Mouse (Mus musculus) 3134 (cell line): ENCODE measurements at regions not wholly inside any gene's neighbourhood (a gene's known extent, or its start where the extent isn't known, plus 50 kb on each side); places are given as distances from the start of the nearest gene placed in this dataset.

Experiments used
- DNase-seq: peaks from one replicate; pipeline ENCODE4 v3.0.0-alpha.2; 2011; ENCODE audit warnings: low spot score; ENCODE audit not compliant: insufficient read length; ENCODE audit errors: extremely low read depth

DNA sequence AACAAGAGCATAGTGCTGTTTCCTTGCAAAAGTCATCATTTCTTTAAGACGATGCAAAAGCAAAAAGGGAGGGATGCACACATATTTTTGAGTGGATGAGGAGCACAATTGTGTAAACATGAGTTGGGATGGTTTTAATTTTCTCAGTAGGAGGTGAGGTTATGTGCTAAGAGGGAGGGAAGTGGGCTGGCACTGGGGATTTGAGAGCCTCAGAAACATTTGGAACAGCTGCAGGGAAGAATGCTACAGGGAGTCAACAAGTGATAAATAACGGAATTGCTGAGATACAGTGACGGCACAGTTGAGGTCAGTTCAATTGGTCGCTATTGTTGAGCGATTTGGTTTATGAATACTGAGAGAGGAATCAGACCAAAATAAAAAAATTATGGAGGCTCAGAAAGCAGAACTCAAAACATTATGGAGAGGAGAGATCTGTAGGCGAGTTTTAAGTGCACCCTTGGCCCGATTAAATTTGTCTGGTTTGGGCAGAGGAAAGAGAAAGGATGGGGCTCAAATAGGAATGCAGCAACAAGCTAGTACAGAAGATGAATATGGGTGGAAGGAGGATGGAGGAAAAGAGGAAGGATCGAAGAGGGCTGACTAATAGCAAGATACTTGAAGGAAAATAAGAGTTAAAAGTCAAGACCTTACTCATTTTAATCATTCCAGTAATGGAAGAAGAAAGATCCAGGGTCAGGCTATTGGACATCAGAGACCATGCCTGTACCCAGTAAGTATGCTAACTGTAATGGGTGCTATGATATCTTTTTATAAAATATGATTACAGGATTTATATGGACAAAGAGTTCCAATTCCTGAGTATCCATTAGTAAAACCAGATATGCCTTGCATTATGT lies 259.0 kb downstream of the Trim52 start:
- DNase-seq, result no peak

DNA sequence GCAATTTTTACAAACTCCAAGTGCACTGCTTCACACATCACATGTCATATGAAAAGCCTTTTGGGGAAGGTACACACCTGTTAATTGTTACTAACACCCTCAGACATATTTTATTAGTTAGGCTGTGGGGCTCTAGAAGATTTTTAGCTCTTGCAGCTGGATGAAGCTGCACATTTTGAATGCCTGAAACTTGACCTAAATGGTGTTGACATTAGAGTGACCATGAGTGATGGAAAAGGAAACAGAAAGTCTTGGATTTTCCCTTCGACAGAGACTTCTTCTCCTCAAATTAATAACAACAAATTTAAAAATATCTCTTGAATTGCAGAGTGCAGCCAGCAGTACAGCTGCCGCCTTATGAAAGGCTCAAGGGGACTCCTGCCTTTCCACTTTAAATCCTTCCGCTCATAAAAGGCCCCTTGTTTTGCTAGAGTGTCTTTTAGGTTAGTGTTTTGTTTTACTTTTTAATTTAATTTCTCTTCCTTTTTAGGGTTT lies 259.7 kb downstream of the Trim52 start:
- no peak for DNase-seq

DNA sequence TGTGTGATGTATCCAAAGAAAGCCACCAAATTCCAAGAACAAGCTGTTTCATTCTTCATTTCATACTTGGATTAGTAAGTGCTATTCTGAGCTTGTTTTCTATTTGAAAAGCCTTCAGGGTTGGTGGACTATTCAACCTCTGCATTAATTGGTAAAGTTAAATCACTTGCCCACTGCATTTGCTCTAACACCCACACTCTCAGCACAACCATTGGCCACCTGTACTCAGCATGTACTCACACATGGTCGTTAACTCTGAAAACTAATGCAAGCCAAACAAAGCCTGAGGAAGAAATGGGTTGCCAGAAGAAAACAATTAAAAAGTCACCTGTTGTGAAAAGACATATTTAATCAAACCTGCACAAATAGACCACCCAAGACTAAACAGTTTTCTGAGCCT lies 267.5 kb downstream of the Trim52 start:
- no peak for DNase-seq

DNA sequence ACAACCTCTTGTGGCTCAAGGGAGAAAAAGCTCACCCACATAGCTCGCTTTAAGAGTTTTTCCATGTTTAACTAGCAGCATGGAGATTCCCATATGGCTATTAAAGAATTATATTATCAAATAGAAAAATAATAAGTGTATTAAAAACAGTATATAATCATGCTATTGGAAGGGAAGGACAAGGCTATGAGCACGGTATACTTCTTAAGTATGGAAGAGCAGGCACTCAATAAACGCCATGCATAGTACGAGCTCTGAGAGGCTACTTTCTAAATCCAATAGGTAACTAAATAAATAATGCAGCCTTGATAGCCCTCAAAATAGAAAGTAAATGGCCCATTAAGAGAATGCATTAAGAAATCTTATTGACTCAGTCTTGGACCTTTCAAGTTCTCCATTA lies 273.6 kb downstream of the Trim52 start:
- DNase-seq, result no peak

DNA sequence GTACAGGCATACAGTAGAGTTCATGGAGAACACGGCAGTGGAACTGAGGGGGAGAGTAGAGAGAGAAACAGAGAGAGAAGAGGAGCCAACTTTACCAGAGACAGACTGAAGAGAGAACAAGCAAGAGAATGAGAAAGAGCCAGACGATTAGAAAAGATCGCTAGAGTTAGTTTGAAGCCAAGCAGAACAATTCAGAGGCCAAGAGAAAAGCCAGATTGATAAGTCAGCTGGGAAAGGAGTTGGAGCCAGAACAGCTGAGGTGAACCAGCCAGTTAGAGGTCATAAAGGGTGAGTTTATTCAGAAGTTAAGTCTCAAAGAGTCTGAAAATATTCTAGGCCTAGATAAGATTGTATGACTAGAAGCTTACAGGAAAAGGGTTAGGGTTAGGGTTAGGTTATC lies 281.7 kb downstream of the Trim52 start:
- DNase-seq, result no peak

DNA sequence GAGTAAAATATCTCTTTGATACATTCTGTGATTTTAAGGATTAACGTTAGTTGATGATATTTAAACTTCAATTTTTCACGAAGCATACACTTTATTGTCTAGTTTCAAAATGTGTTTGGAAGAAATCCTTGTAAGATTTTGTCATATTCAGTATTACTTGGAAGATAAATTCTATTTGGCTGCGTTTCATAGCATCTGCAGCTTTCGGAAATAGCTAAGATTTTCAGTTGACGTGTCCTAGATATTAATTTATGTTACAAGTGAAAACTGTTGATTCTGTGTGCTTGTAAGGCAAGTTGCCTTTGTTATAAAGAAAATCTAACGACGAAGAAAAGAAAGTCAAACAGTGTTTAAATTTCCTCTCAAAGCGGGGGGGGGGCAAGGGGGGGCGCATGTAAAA lies 284.5 kb downstream of the Trim52 start:
- no peak for DNase-seq

DNA sequence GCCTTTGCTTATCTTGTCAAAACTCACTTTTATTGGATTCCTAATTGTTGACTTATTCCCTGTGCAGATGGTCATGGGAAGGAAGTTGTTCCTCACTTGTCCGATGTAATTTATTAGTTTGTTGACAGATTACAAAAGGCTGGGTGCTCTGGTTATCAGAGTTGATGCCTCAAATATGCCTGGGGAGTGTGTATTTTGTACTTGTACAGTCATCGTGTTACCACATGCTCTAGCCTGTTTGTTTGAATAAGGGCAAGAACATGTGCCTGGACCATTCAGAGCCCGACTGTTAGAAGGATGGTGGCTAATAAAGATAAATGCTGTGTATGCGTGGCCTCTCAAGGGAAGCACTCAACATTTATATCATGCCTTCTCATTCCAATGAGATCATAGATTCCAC lies 288.0 kb downstream of the Trim52 start:
- DNase-seq, result no peak

DNA sequence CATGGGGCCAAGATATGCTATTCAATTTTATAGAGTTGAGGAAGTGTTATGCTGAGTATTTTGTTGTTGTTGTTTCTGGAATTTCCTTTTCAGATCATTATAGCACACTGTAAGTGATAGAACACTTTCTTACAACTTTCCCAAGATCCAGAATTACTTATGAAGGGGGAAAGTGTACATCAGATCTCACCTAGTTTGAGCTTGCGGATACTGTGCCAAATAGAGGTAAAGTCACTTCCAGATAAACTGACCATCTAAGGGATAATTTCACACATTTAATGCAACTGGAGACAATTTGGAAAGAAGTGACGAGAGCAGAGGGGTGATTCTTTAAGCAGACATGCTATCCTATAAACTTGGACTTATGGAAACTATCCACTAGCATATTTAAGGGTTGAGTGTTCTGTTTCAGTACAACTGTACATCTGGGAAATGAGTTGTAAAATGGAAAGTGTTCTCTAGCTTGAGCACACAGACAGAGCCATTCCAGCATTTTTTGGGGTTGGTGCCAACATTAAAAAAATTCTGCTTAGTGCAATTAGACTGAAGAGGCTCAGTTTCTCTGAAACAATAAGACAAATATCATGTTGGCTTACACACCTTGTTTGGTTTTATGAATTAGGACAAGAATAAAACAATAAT lies 307.0 kb downstream of the Trim52 start:
- DNase-seq, result no peak

DNA sequence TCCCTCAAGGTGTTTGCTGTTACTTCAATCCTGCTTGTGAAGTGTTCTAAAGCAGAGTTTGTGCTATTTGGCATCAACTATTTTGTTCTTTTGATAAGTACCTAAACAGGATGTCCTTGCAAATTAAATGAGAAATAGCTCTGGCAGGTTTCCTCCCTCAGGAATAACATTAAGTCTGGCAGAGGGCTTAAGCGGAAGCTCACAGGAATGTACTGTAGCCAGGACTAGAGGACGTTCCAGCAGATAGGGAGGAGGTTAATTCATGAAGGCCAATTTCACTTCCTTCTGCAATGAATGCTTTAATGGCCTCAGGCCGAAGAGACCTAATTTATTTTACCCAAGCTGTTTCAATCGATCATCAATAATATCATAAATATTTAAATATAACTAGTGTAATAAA lies 318.7 kb downstream of the Trim52 start:
- DNase-seq, result no peak

DNA sequence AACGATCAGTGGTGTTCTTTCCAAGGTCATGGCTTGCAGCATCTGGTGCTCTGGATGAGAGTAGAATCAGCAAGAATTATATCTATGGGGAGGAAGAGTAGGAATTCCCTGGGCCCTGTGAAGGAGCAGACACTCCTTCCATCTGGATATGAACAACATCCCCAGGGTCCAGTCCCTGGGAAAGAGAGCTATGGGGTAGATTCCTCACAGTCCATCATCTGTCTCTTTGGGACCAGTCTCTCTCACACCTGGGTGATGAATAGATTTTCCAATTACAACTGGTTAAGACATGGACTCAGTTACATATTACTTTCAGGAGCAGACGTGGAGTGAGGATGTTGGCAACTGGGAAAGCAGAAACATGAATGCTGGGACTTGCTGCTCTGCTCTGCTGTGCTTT lies 322.6 kb downstream of the Trim52 start:
- DNase-seq, result no peak

DNA sequence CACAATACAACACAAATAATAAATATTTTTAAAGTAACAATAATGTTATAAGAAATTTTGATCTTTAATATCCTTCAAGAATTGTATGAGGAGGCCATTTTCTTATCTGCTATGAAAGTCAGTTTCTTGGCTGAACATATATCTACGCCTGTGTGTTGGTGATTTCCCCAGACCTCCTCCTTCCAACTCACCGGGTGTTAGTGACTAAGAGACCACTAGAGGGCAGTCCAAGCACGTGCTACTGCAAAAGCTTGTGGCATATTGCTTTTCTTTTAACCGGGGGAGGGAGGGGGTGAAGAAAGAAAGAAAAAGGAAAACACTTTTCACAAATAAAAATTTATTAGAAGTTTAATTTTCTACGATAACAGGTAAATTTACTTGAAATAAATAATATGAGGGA lies 333.3 kb downstream of the Trim52 start:
- DNase-seq, result no peak

DNA sequence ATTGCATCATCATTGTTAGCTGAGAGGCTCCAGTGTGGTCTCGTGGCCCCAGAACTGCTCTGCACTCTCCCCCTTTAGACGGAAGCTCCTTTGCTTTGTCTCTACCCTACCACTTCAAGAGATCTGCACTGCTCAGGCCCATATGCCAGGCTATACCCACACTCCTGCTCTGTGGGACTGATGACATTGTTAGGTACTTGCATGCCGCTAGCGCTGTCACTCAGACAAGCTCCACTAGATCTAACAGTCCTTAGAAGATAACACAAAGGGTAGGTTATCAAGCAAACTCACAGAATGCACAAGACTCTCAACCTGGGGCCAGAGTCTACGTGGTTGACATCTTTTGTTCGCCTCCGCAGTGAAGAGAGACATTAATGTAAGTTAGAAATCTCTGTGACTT lies 383.1 kb downstream of the Trim52 start:
- no peak for DNase-seq

DNA sequence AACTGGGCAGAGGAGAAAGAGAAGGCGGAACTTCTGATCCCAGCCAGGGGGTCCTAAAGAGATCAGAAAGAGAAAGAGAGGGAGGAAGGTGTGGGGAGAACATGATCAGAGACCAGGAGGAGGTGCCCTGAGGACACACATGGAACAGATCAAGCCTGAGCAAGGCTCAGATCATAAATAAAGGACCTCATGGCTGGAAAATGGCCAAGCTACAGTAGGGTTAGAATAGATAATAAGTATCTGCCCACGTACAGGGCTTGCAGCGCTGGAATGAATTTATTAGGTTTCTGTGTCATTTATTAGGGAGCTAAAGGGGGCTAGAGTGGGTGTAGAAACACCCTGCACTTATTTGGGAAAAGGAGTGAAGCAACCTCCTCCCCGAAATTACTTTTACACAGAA lies 385.4 kb downstream of the Trim52 start:
- no peak for DNase-seq

DNA sequence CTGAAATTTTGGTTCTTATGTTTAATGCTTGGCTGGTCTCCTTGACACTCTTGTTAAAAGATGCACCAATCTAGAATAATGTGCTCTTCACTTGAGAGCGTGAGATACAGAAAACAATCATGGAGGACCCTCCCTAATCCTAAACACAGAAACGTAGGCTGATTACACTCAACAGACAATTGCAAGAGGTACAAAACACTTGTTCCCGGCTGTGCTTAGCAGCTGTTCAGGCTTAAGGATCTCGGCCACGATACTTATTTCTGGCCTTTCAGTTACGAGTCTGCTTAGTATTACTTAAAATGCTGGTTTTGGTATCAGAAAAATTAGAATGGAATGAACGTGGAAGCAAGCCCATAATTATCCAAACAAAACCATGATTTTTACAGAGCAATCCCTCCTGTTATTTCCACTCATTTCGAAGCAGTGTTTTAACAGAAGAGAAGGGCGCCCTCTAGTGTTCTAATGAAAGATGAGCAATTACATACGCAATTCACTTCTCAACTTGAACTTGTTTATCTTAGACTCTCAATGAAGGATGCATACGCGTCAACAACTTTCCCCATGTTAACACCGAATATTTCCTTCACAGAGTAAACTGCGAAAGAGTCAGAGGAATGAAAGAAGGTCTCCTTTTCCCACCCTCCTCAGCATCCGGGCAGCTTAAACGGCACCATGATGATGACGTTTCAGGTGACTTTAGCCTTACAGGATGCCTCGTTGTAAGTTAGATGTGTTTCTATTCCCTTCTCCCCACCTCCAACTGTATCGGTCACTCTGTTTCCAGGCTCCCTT lies 394.5 kb downstream of the Trim52 start:
- peak; percentile 0 for DNase-seq

DNA sequence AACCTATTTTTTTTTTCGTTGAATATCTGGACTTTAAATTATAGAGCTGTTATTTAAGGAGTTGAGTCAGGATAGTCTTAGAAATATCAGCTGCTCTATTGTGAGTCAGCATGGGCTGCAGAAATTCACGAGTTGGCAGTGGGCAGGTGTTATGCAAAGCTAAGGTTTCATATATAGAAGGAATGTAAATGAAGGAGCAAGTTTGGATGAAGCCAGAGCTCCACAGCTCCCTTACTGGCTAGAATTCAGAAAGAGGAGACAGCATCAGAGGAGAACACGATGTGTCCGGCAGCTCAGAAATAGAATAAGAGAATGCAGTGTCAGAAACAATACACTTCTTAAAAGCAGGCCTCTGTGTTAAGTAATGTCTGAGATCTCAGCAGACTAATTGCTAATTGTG lies 400.9 kb downstream of the Trim52 start:
- no peak for DNase-seq

DNA sequence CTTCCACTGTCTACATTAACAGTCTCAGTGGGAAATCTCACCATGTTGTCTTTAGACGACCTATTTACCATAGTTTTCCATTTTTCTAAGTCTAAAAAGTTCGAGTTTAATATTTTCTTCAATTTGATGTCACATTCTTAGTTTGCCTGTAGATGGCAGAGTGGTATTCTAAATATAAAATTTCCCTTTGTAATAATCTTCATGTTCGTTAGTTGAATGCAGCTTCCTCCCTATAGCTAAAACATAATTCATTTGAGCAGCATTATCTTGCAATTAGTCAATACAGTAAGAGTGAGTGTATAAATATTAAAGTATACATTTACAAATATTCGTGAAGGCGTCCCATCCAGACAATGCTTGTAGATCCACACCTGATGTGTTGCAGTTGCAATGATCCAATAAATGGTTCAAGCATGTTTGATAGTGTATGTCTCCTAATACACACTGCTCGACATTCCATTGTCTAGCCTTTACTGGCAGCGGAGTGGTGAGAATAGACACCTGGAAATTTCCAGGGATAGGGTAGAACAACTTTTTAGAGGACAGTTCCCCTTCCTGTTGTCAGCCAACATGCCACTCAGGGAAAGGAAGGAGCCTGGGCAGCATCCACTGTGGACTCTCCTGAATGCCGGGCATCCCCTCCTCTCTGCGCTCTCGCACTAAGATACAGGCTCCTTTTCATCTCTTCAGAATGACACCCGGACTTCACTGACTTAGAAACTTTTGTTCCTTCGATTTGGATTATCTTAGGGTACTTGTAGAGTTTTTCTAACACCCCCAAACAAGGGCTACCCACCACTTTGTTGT lies 412.8 kb downstream of the Trim52 start:
- no peak for DNase-seq

DNA sequence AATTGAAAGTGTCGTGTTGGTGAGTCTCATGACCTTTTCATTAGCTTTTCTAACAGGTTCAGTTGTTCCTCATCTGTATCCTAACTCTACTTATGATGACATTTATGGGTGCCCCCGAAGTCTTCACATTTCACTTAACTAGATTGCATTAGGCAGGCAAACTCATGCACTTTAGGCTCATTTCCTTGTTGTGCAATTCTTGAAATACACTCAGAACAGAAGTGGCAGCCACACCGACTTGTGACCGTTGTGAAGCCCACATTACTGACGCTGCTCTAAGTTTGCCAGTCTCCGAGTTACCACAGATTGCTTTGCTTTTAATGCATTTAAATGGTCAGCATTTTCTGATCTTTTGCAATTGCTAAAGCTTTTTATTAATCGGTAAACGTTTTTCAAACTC lies 414.8 kb downstream of the Trim52 start:
- DNase-seq, result no peak

DNA sequence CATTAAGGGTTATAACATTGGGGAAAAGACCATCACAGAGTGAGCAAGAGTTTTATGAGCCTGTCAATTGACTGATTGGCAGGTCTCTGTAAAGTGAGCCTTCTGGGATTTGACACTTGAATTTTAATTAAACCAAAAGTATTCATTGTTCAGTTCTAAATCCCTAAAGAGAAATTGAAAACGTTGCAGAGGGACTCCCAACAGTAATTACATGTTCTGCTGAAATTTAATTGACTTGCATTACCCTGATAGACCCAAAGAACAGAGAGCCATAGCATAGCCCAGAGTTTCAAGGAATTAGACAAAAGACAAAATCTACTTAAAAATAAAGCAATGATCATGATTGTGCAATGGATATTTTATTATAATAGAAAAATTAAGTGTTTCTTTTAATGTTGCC lies 444.2 kb downstream of the Trim52 start:
- DNase-seq, result no peak

DNA sequence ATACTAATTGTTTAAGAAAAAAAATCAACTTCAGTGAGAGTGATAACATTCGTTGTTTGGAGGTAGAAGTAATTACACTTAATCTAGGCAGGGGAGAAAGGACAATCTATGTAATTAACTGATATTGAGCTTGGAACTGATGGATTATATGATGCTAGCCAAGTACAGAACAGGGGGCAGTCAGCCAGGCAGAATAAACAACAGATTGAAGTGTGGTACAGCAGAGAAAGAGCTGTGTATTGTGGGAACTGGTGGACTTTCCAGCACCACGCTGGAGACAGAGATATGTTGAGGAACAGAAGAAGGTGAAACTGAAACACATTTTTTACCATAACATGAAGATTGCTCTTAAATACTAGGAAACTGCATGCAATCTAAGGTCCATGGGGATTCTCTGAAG lies 473.3 kb downstream of the Trim52 start:
- DNase-seq, result no peak

DNA sequence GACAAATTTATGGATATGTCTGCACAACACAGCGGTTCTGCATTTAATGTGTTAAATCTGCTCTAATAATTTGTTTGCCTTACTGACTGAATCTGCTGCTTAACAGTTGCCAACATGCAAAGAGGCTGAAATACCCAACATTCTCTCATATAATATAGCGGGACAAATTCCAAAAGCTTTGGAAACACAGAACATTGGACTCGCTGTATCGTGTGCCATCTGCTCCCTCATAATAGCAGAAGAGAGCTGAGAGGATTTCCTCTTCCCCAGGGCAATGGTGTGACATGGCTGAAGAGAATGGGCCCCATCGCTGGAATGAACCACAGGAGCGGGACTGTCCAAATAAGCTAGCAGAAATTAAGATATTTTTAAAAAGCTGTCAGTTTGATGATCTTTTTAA lies 475.9 kb downstream of the Trim52 start:
- no peak for DNase-seq

DNA sequence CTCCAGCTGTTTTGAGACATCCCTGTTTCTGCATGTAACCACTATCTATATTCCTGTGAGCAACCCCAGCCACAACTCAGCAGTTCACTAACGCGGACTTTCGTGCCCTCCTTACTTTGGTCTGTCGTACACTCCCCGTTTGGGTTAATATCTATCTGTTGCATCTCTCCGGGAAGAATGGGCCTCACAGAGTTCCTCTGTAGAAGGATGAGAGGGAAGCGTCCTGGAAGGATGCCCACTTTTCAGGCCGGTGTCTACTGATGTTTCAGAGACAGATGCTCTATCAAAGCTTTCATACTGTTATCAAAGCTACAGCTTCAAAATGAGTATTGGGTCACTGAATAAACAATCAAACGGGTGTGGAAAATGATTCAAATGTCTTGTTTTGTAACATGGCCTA lies 487.4 kb downstream of the Trim52 start:
- no peak for DNase-seq
